Mouse (Mus musculus) forebrain, embryonic 14.5 days (tissue): ENCODE measurements around the gene Akna. TPM values are rescaled to one million over a fixed set of nuclear protein-coding genes. Genes with fewer than 3 reads are reported as not detected.

Experiments
- ATAC-seq: fragments of 200-750 bp; cut with Nextera tagmentation; 2 replicates; pipeline ENCODE4 v1.8.0; 2017; ENCODE audit warnings: mild to moderate bottlenecking, moderate library complexity
- DNase-seq: peaks from one replicate; pipeline ENCODE4 v3.0.0-alpha.2; 2015; ENCODE audit warnings: low spot score
- H3K27ac ChIP-seq: fragments of 300-500 bp; sonication (generic); 2 replicates; pipeline ENCODE4 v1.5.1; 2014; ENCODE audit warnings: low read depth, mild to moderate bottlenecking, control low read depth, low read length, moderate library complexity
- H3K27me3 ChIP-seq: fragments of 300-500 bp; sonication (generic); replicated peaks from 2 replicates; pipeline ENCODE4 v1.6.1; 2014; ENCODE audit warnings: low read length, control low read depth, mixed read lengths; ENCODE audit not compliant: control insufficient read depth, insufficient read depth
- H3K36me3 ChIP-seq: fragments of 300-500 bp; sonication (generic); 2 replicates; pipeline ENCODE4 v1.6.1; 2014; ENCODE audit warnings: low read length, control low read depth; ENCODE audit not compliant: control insufficient read depth, insufficient read depth
- H3K4me1 ChIP-seq: fragments of 300-500 bp; sonication (generic); 2 replicates; pipeline ENCODE4 v1.6.1; 2014; ENCODE audit warnings: antibody characterized with exemption, low read length, control low read depth; ENCODE audit not compliant: control insufficient read depth, insufficient read depth
- H3K4me2 ChIP-seq: fragments of 300-500 bp; sonication (generic); 2 replicates; pipeline ENCODE4 v1.6.1; 2014; ENCODE audit warnings: mild to moderate bottlenecking, control low read depth, low read length
- H3K4me3 ChIP-seq: fragments of 300-500 bp; sonication (generic); 2 replicates; pipeline ENCODE4 v1.5.1; 2014; ENCODE audit warnings: low read depth, low read length, control low read depth
- H3K9ac ChIP-seq: fragments of 300-500 bp; sonication (generic); 2 replicates; pipeline ENCODE4 v1.6.1; 2014; ENCODE audit warnings: mild to moderate bottlenecking, low read length, control low read depth, moderate library complexity
- H3K9me3 ChIP-seq: fragments of 300-500 bp; sonication (generic); replicated peaks from 2 replicates; pipeline ENCODE4 v1.6.1; 2016; ENCODE audit warnings: low read length, control low read depth, mixed read lengths; ENCODE audit not compliant: control insufficient read depth
- WGBS: fragments of 180-500 bp; shearing (Covaris S2); extraction: QIAGEN DNeasy Blood & Tissue Kit; methylation state at CpG from one replicate; pipeline ENCODE4 v1.1.7; 2014; 5-methylcytosine and 5-hydroxymethylcytosine counted together
- polyA plus RNA-seq: library from polyadenylated mRNA; unstranded; fragments of >200 nt; fragmentation: Nextera tagmentation; extraction: Ambion mirVana; gene quantifications from 2 replicates; pipeline ENCODE4 v1.2.1, GENCODE M21; 2014

The Akna gene
- polyA plus RNA-seq, 1 experiment from 2014 or later: 5.7 TPM

DNA sequence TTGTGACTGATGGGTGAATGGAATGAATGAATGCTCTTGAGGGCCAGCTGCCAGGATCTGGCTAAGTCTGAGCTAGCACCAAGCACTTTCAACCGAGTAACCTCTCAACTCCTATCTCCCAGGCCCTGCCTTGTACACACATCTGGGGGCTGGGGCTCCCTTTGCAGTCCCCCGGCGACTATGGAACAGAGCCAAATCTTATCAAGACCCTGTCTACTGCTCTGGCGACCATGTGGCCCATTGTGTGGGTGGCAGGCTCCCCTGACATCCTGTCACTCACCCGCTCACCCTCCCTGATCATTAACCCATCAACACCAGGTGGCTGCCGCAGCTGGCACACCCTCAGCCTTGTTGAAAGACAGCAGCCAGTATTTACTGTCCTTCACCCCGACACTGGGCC lies 1.9 kb upstream of the Akna start:
- Histone ChIP-seq H3K4me1 (peaks cover 70% of the 10 kb centered on the region), H3K9ac (no peak overlapping the region), H3K27ac (peak overlapping the region; percentile 92), H3K9me3 (no peaks in the 10 kb centered on the region), H3K27me3 (no peaks in the 10 kb centered on the region), H3K4me3 (no peak overlapping the region), H3K36me3 (peaks cover 3% of the 10 kb centered on the region; the same call in 1 of the 2 replicates), H3K4me2 (peak overlapping the region; percentile 16; the same call in 1 of the 2 replicates)
- ATAC-seq: peak; percentile 38
- 7% methylated on average over 7 of the region's 7 CpGs for WGBS
- DNase-seq: peak; percentile 84

DNA sequence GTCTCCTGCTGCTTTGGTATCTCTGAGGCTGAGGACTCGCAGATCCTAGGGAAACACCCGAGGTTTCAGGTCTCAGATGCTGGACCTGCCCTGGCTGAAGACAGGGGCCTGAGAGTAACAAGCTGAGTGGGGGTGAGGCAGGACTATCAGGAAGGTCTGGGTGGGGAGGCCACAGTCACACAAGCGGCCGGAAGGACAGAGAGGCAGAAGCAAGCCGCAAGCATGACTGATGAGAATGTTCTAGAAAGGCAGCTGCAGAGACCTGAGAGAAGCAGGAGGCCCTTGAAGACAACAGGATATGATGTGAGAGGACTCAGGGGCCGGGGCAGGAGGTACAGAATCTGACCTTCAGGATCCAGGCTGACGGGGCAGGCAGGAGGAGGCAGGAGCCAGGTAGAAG lies 1.1 kb upstream of the Akna start:
- H3K4me3 ChIP-seq: no peak overlapping the region
- H3K9me3 ChIP-seq: no peaks in the 10 kb centered on the region
- peak overlapping the region; percentile 4; the same call in 1 of the 2 replicates for H3K9ac ChIP-seq
- ATAC-seq: no peak
- H3K27me3 ChIP-seq: no peaks in the 10 kb centered on the region
- no peak for DNase-seq
- peak overlapping the region; percentile 49; the same call in 1 of the 2 replicates for H3K4me2 ChIP-seq
- WGBS: 80% methylated on average over 7 of the region's 7 CpGs
- peak overlapping the region; percentile 92 for H3K27ac ChIP-seq
- H3K4me1 ChIP-seq: peaks cover 73% of the 10 kb centered on the region
- peaks cover 3% of the 10 kb centered on the region; the same call in 1 of the 2 replicates for H3K36me3 ChIP-seq

DNA sequence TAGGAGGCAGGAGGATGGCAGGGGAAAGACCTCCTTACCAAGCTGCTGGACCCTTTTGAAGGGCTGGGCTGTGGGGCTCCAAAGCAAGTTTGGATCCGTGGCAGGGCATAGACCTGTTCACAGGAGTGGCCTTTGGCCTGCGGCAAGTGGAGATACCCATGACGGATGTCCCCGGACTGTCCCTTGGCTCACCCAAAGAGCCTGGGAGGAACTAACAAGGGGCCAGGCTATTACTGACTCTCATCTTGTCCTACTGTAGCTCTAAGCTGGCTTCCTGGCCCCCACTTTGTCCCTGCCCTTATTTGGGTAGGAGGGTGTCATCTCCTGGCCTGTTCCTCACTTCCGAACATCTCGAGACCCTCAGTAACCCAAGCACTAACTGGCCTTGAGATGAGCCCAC lies 596 bp downstream of the Akna start:
- peak overlapping the region; percentile 21 for H3K4me3 ChIP-seq
- peak overlapping the region; percentile 49 for H3K4me2 ChIP-seq
- no peak for DNase-seq
- peak overlapping the region; percentile 55 for H3K9ac ChIP-seq
- H3K27me3 ChIP-seq: no peaks in the 10 kb centered on the region
- H3K4me1 ChIP-seq: peaks cover 65% of the 10 kb centered on the region
- no peaks in the 10 kb centered on the region for H3K9me3 ChIP-seq
- 69% methylated on average over 6 of the region's 6 CpGs for WGBS
- H3K27ac ChIP-seq: peak overlapping the region; percentile 92
- peak; percentile 3; the same call in 1 of the 2 replicates for ATAC-seq
- H3K36me3 ChIP-seq: peaks cover 3% of the 10 kb centered on the region; the same call in 1 of the 2 replicates

DNA sequence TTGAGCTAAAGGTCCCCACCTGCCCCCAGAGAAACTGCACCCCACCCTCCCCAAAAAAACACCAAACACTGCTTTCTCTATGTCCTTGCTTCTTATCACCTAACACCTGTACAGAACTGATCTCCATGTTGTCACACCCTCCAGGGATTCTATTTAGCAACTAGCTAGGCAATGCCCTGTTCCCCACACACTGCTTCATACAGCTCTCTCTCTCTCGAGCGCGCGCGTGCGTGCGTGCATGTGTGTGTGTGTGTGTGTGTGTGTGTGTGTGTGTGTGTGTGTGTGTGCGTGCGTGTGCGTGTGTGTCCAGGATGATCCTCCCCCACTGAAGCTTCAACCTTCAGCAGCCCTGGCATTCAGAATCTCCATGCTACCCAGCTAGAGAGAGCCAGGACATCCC lies 1.1 kb downstream of the Akna start:
- DNase-seq (no peak), ATAC-seq (no peak)
- no peaks in the 10 kb centered on the region for H3K9me3 ChIP-seq
- peak overlapping the region; percentile 55; the same call in 1 of the 2 replicates for H3K9ac ChIP-seq
- peak overlapping the region; percentile 49 for H3K4me2 ChIP-seq
- H3K4me1 ChIP-seq: peaks cover 61% of the 10 kb centered on the region
- H3K36me3 ChIP-seq: peaks cover 8% of the 10 kb centered on the region; the same call in 1 of the 2 replicates
- peak overlapping the region; percentile 92; the same call in 1 of the 2 replicates for H3K27ac ChIP-seq
- 72% methylated on average over 10 of the region's 10 CpGs for WGBS
- no peaks in the 10 kb centered on the region for H3K27me3 ChIP-seq
- no peak overlapping the region for H3K4me3 ChIP-seq

DNA sequence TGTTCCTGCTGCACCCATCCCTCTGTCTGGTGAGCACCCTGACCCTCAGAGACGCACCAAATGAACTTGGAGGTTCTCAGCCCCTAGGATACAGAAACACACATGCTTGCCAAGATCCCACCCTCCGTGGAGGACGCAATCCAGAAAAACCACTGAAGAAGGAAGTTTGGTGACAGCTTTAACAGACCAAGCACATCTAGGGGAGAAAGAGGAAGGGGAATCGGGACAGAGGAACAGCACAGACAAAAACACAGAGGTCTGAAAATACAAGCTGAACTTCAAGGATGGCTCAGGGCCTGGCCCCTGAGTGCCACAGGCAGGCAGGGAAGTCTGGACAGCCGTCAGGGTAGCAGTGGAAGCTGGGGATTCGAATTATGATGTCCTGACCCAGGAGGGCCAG lies 1.5 kb downstream of the Akna start:
- peaks cover 10% of the 10 kb centered on the region; the same call in 1 of the 2 replicates for H3K36me3 ChIP-seq
- no peak overlapping the region for H3K27ac ChIP-seq
- no peaks in the 10 kb centered on the region for H3K9me3 ChIP-seq
- WGBS: 75% methylated on average over 6 of the region's 6 CpGs
- no peak for ATAC-seq
- H3K4me2 ChIP-seq: peak overlapping the region; percentile 49; the same call in 1 of the 2 replicates
- no peaks in the 10 kb centered on the region for H3K27me3 ChIP-seq
- no peak for DNase-seq
- peaks cover 61% of the 10 kb centered on the region for H3K4me1 ChIP-seq
- no peak overlapping the region for H3K4me3 ChIP-seq
- H3K9ac ChIP-seq: no peak overlapping the region

DNA sequence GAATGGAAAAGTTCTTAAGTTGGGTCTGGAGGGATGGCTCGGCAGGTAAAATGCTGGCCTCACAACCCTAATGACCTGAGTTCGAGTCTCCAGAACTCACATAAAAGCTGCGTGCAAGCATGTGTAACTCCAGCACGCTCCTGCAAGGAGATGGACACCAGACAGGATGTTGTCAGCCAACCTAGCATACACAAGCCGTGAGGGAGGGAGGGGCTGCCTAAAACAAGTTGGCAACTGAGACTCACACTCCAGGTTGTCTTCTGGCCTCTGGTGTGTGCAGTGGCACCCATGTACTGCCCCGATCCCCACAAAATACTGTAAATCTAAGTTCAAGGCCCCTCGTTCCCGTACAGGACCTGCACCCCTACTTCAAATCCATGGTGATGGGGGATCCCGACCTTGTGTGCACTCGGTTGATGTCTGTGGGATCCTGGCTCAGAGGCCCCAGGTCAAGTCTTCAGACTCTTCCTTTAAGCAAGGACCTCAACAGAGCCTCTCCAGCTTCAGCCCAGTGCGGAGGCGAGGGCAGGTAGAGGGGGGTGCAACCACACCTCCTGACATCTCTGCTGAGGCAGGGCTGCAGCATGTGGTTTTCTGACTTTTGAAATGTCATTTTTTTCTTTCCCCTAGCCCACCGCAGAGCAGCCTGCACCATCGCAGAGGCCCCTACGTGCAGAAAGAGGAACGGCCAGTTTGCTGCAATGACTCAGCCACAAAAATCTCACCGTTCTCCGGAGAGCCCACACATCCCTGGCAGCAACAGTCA lies 2.4 kb downstream of the Akna start:
- Histone ChIP-seq H3K36me3 (peaks cover 17% of the 10 kb centered on the region), H3K4me1 (peaks cover 52% of the 10 kb centered on the region), H3K9ac (no peak overlapping the region), H3K27me3 (no peaks in the 10 kb centered on the region), H3K27ac (no peak overlapping the region), H3K4me3 (no peak overlapping the region), H3K9me3 (no peaks in the 10 kb centered on the region), H3K4me2 (no peak overlapping the region)
- ATAC-seq (no peak), DNase-seq (no peak)
- 92% methylated on average over 18 of the region's 18 CpGs for WGBS

DNA sequence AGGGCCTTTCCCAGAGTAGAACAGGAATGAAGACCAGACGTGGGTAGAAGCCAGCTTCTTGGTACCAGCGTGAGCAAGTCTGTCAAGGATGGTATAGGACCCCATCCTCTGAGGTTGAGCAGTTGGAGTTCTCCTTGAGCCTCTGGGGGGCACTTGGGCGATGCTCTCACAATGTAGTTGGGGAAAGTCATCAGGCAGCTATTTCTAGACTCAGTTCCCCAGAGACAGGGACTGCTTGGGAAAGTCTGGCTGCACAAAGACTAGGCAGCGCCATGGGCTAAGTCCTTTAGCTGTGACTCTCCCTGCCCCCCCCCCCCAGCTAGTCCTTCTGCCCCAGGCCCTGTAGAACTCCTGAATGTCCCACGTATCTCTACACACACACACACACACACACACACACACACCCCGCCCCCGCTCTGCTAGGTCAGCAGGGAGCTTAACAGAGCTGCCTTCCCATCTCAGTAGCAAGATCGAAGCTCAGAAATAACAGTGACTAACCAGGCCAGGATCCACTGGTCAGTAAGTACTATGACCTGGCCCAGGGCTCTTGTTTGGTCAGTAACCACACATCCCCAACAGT lies 3.4 kb downstream of the Akna start:
- H3K36me3 ChIP-seq: peaks cover 27% of the 10 kb centered on the region
- no peaks in the 10 kb centered on the region for H3K9me3 ChIP-seq
- no peak overlapping the region for H3K4me3 ChIP-seq
- H3K4me1 ChIP-seq: peaks cover 43% of the 10 kb centered on the region
- 68% methylated on average over 8 of the region's 8 CpGs for WGBS
- peak overlapping the region; percentile 27; the same call in 1 of the 2 replicates for H3K27ac ChIP-seq
- H3K4me2 ChIP-seq: no peak overlapping the region
- no peak for ATAC-seq
- no peak overlapping the region for H3K9ac ChIP-seq
- no peak for DNase-seq
- no peaks in the 10 kb centered on the region for H3K27me3 ChIP-seq

DNA sequence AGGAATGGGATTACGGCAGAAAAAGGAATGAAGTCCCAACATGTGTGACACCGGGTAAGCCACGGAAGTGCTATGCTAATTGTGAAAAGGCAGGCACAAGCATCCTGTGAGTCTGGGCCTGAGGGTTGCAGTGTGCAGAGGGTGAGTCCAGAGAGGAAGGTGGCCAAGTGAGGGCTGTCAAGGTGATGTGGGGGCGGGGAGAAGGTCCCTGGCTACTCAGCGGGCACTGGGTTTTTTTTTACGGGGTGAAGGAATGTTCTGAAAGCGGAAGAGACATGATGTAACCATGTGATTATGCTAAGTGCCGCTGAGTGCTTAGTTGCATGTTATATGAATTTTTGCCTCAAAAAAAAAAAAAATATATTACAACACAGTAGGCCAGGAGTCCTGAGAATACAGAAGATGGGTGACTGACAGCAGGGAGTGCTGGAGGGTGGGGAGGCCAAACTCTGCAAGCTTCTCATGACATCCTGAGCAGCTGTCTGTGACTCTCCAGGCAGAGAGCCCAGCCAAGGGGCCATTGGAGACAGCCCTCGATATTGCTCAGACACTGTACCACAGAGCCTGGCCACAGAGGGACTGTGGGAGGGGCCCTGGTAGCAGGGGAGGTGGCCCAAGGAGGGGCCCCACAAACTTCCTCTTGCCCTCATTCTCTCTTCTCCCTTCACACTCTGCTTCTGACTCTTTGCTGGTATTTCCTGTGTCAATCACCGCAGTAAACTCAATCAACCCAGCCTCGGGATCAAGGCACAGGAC lies 4.1 kb downstream of the Akna start:
- DNase-seq (no peak), ATAC-seq (no peak)
- WGBS: 74% methylated on average over 11 of the region's 11 CpGs
- no peaks in the 10 kb centered on the region for H3K27me3 ChIP-seq
- H3K9ac ChIP-seq: no peak overlapping the region
- H3K9me3 ChIP-seq: no peaks in the 10 kb centered on the region
- H3K36me3 ChIP-seq: peaks cover 34% of the 10 kb centered on the region
- H3K4me1 ChIP-seq: peaks cover 35% of the 10 kb centered on the region
- no peak overlapping the region for H3K4me3 ChIP-seq
- H3K4me2 ChIP-seq: no peak overlapping the region
- H3K27ac ChIP-seq: peak overlapping the region; percentile 27; the same call in 1 of the 2 replicates
